Mouse (Mus musculus) small intestine, adult 2 months (tissue): Measurements from ENCODE around the gene Abcc9.

Source experiments
- CTCF ChIP-seq: fragments of 200-500 bp; IDR thresholded peaks from 2 replicates; pipeline ENCODE4 v1.5.1; 2012; ENCODE audit warnings: low read depth, mild to moderate bottlenecking, control low read depth, inconsistent platforms, low read length, moderate library complexity, mixed read lengths; ENCODE audit not compliant: insufficient replicate concordance, insufficient read length; ENCODE audit errors: extremely low read depth
- POLR2A ChIP-seq: fragments of 200-500 bp; IDR thresholded peaks from 2 replicates; pipeline ENCODE4 v1.6.1; 2012; ENCODE audit warnings: low read depth, mild to moderate bottlenecking, control low read depth, inconsistent platforms, low read length, moderate library complexity

- TF ChIP-seq POLR2A (no peak), CTCF (no peak)
Observed at GRCm38 (mm10) chr6:142692085-142692484, 10.0 kb downstream of the Abcc9 start.
